Mouse (Mus musculus): Measurements from ENCODE around the gene Mageb1. TPM values are rescaled to one million over a fixed set of nuclear protein-coding genes. Genes with fewer than 3 reads are reported as not detected.
"Not testable (repeated sequence)": the region's sequence is repeated elsewhere in the genome, so short reads cannot be mapped to it uniquely, and the experiment has no call there.

Mageb1 gene
- polyA plus RNA-seq (2014; fragmentation: Nextera tagmentation; extraction: Ambion mirVana): not detected in 2 replicates

DNA sequence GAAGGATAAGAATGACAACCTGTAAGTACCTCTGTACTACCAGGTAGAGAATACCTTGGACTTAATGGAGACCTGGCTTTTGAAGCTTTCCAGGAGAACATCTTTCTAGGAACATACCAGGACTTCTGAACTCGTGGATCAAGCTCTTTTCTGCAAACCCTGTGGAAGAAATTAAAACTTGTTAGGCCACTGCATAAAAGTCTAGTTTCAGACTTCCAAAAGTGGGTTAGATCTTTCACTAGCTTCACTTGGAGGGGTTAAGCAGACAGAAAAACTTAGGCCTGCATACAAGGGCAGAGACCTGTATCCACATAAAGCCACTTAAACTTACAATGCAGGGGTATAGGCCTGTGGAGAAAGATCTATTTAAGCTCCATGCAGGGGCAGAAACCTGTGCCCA, at the start of gene Mageb1:
Gene Mageb1 (minus strand): TSS at position 101 of the 400 bp plus-strand sequence.
- not testable (repeated sequence) for H3K27me3 ChIP-seq (ENCODE audit: control insufficient read depth, insufficient read depth, low read length); H3K9me3 ChIP-seq (ENCODE audit: control insufficient read depth, low read length); H3K4me2 ChIP-seq (replicated peaks; ENCODE audit: low read depth, low read length); H3K4me3 ChIP-seq (ENCODE audit: low read depth, low read length); DNase-seq (ENCODE audit: low spot score); H3K36me3 ChIP-seq (ENCODE audit: control insufficient read depth, insufficient read depth, low read length); H3K9ac ChIP-seq (ENCODE audit: low read depth, low read length); H3K27ac ChIP-seq (ENCODE audit: low read depth, low read length); H3K4me1 ChIP-seq (replicated peaks; ENCODE audit: control insufficient read depth, insufficient read depth, low read length); ATAC-seq (ENCODE audit: low FRiP score)
- whole genome bisulfite sequencing: 47% methylated on average over 1 of the region's 1 CpGs

Other genes with a start within 250 kb of the Mageb1 start
- gene Mageb5, start 233.3 kb downstream of the Mageb1 start, polyA plus RNA-seq (2014; fragmentation: Nextera tagmentation; extraction: Ambion mirVana): not detected in 2 replicates